Mouse (Mus musculus): Measurements from ENCODE around the gene Olfr747. TPM values are rescaled to one million over a fixed set of nuclear protein-coding genes. Genes with fewer than 3 reads are reported as not detected.

The Olfr747 gene
- not detected in 2 replicates for polyA plus RNA-seq (2012; rRNA removed; ENCODE audit: low replicate concordance)

DNA sequence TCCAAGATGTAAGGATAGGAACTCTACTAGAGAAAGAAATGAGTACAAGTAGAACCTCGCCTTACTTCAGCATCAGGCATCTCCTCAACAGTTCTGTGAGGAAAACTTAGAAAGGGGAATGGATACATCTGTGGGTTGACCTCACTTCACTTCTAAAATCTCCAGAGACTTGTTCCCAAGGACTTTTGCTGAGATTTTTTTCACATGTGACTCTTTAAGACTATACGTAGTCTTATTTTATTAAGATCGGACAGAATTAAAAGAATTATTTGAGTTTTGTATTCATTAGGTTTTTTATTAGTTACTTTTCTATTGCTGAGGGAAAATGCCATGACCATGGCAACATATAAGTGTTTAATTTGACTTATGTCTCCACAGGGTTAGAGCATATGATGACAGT is at the start of gene Olfr747:
TSS of gene Olfr747 (minus strand) at position 101 of the 400 bp plus-strand sequence.

DNA sequence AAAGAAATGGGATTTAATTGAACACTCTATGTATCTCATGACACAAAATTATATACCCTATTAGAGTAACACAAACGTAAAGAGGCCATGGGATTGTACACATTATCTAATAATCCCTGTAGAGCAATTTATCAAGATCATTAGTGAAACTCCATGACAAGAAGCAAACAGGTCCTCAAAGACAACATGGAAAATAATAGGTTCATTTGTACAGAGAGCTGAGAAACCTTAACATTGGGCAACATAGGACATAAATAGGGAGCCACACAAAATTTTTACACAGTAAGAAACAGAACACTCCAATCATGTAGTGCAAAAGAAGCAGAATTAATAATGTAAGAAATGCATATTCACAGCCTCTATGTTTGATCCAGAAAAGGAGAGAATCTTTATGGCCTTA is 14.1 kb upstream of the Olfr747 start, which contains the start of gene Olfr748:
TSS of gene Olfr748 (plus strand) at position 301 of the 400 bp plus-strand sequence.

DNA sequence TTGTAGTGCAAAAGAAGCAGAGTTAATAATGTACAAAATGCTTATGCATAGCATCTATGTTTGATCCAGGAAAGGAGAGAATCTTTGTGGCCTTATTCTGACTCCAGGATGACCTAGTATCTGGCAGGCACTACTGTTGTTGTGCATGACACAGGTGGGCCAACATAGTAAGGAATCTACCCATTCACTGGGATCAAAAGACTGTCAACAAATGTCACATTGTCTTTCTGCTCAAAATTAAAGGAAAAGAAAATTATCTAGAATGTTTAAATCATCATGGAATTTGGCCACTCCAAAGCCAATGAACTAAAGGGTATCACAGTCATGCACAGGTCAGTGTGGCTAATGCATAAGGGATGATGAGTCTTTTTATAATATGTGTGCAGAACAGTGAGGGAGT is 46.2 kb downstream of the Olfr747 start, which contains the start of gene Olfr746:
TSS of gene Olfr746 (plus strand) at position 301 of the 400 bp plus-strand sequence.

DNA sequence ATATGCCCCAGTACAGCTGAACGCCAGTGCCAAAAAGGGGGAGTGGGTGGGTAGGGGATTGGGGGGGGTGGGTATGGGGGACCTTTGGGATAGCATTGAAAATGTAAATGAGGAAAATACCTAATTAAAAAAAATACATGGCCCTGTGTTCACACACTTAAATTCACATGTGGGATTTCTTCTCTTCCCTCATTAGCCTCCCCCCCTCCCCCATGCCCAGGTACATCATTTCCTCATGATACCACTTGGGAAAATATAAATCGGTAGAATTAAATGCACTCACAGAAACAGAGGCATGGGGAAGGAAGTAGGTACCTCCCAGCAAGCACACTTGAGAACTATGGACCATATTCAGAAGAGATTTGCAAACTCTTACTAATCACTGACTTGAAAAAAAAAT is 53.9 kb downstream of the Olfr747 start, which contains the start of gene Olfr745:
TSS of gene Olfr745 (plus strand) at position 301 of the 400 bp plus-strand sequence.

Other genes starting within 250 kb of the Olfr747 start
- not detected in 2 replicates for gene Olfr740, start 247.7 kb downstream of the Olfr747 start, polyA plus RNA-seq (2012; rRNA removed; ENCODE audit: low replicate concordance)
- gene Olfr741, start 220.5 kb downstream of the Olfr747 start, polyA plus RNA-seq (2012; rRNA removed; ENCODE audit: low replicate concordance) = not detected in 2 replicates
- gene Olfr742, start 189.6 kb downstream of the Olfr747 start, polyA plus RNA-seq (2012; rRNA removed; ENCODE audit: low replicate concordance) = not detected in 2 replicates
- not detected in 2 replicates for gene Olfr743, start 171.4 kb downstream of the Olfr747 start, polyA plus RNA-seq (2012; rRNA removed; ENCODE audit: low replicate concordance)
- gene Olfr744, start 78.3 kb downstream of the Olfr747 start, polyA plus RNA-seq (2012; rRNA removed; ENCODE audit: low replicate concordance) = not detected in 2 replicates
- gene Olfr745, start 53.8 kb downstream of the Olfr747 start, polyA plus RNA-seq (2012; rRNA removed; ENCODE audit: low replicate concordance) = not detected in 2 replicates
- gene Olfr746, start 46.1 kb downstream of the Olfr747 start, polyA plus RNA-seq (2012; rRNA removed; ENCODE audit: low replicate concordance) = not detected in 2 replicates
- gene Olfr748, start 14.2 kb upstream of the Olfr747 start, polyA plus RNA-seq (2012; rRNA removed; ENCODE audit: low replicate concordance) = not detected in 2 replicates
- not detected in 2 replicates for gene Olfr749, start 51.9 kb upstream of the Olfr747 start, polyA plus RNA-seq (2012; rRNA removed; ENCODE audit: low replicate concordance)
- gene Ttc5, start 92.3 kb upstream of the Olfr747 start, polyA plus RNA-seq (2012; rRNA removed; ENCODE audit: low replicate concordance) = 26.7 and 39.9 TPM in 2 replicates
- not detected in 2 replicates for gene Ccnb1ip1, start 114.5 kb upstream of the Olfr747 start, polyA plus RNA-seq (2012; rRNA removed; ENCODE audit: low replicate concordance)
- 17.6 and 22.6 TPM in 2 replicates for gene Parp2, start 114.6 kb upstream of the Olfr747 start, polyA plus RNA-seq (2012; rRNA removed; ENCODE audit: low replicate concordance)
- 42.1 and 45.4 TPM in 2 replicates for gene Tep1, start 177.4 kb upstream of the Olfr747 start, polyA plus RNA-seq (2012; rRNA removed; ENCODE audit: low replicate concordance)
- 1.4 and 5.6 TPM in 2 replicates for gene Klhl33, start 204.3 kb upstream of the Olfr747 start, polyA plus RNA-seq (2012; rRNA removed; ENCODE audit: low replicate concordance)
- 96.7 and 170 TPM in 2 replicates for gene Osgep, start 231.7 kb upstream of the Olfr747 start, polyA plus RNA-seq (2012; rRNA removed; ENCODE audit: low replicate concordance)
- 50.6 and 81.1 TPM in 2 replicates for gene Apex1, start 231.8 kb upstream of the Olfr747 start, polyA plus RNA-seq (2012; rRNA removed; ENCODE audit: low replicate concordance)
- 98.7 and 110 TPM in 2 replicates for gene Pip4p1, start 237.7 kb upstream of the Olfr747 start, polyA plus RNA-seq (2012; rRNA removed; ENCODE audit: low replicate concordance)
- 65.9 and 76.6 TPM in 2 replicates for gene Pnp, start 237.9 kb upstream of the Olfr747 start, polyA plus RNA-seq (2012; rRNA removed; ENCODE audit: low replicate concordance)